Mouse (Mus musculus) lung, adult 10 weeks (tissue): ENCODE measurements around the gene Rgs3. TPM values are rescaled to one million over a fixed set of nuclear protein-coding genes. Genes with fewer than 3 reads are reported as not detected.

Experiments
- polyA plus RNA-seq: library from polyadenylated mRNA; stranded (reverse); fragments of 350-450 nt; fragmentation: Illumina TruSeq; extraction: RNeasy Lipid Tissue Mini Kit (QIAGEN cat#74804); gene quantifications from one replicate; pipeline ENCODE4 v1.2.3, GENCODE M21; 2014; ENCODE audit warnings: low read depth, low replicate concordance; ENCODE audit not compliant: insufficient read depth

The Rgs3 gene
- polyA plus RNA-seq: 37.7 TPM

DNA sequence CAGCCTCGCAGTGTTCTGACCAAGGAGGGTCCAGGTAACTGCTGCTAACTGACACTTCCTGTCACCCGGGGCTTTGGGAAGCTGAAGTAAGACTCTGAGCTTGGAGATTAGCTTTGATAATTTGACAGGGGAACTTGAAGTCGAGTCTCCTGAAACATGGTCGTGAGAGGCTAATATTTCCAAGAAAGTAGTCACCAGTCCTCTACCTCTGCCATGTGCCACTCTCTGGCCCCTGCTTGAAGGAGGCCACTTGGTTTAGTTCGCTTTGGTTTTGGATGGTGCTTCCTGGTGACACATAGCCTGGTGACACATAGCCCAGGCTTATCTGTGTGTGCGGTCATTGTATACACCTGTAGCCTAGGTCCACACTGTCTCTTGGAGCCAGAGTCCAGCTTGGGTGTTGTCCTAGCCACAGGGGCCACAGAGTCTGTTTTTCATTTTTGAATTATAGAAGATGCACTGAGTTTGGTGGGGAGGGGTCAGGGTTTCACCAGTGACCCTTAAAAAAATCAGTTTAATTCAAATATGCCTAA lies at the start of gene Rgs3:
Rgs3 (plus strand) TSS at position 51 of the 533 bp plus-strand sequence.

DNA sequence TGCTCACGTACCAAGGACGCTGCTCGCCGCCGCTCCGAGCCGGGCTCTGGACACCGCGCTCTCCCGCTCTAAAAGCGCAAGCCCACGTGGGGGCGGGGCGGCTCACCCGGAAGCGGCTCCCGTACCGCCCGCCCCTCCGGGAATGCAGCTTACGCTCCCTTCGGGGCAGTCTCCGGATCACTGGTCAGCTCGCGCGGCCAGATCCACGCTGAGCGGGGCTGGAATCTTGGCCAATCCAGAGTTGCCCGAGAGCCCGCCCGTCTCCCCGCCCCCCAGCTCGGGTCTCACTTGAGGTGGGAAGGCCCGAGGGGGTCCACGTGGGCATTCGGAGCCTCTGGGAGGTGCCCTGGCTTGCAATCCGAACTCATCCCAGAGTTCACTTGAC lies 39.8 kb upstream of the Rgs3 start, which contains the start of gene Alad:
Alad (minus strand) TSS at position 70 of the 385 bp plus-strand sequence.

DNA sequence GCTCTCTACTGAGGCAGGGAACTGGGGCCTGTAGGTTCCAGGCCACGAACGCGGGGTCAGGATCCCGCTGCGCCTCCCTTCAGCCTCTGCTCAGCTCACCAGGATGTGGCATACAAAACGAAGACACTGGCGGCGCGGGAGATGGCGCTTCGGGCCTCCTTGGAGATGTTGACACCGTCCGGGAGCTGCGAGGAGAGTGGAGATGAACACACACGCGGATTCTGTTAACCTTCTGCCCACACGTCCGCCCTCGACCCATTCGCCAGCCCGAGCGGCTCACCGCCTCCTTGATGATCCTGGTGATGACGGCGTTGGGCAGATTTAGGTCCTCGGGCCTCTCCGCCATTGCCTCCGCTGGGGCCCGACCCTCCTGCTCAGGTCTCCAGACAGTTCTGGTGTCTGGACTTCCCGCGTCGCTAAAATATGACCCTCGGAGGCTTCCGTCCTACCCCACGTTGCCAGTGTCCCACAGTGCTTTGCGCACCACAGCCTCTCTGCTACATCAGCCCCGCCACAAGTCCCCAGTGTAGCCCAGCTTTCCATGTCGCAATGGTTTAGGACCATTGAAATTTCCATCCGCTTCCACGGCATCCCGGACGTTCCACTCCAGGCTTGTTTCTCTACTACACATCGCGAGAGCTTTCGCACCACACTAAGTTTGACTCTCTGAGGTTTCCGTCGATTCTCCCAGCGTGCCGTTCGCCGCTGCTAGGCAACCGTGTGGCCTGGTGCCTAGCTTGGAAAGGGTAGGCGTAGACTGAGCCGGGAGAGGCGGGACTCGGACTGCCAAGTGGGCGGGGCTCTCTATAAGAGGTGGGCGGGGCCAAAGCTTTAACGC lies 34.8 kb upstream of the Rgs3 start, which contains the start of the genes Pole3 and 4933430I17Rik:
Pole3 (minus strand) TSS at position 418 of the 838 bp plus-strand sequence.
4933430I17Rik (plus strand) TSS at position 719 of the 838 bp plus-strand sequence.

Other genes starting within 250 kb of the Rgs3 start
- gene Fkbp15, start 199.3 kb upstream of the Rgs3 start, polyA plus RNA-seq: 19.1 TPM
- 30.8 TPM for gene Slc31a1, start 199.1 kb upstream of the Rgs3 start, polyA plus RNA-seq
- gene Cdc26, start 151.2 kb upstream of the Rgs3 start, polyA plus RNA-seq: 70.6 TPM
- gene Prpf4, start 151.1 kb upstream of the Rgs3 start, polyA plus RNA-seq: 5.6 TPM
- gene Rnf183, start 124.6 kb upstream of the Rgs3 start, polyA plus RNA-seq: not detected
- 3.5 TPM for gene Wdr31, start 89.0 kb upstream of the Rgs3 start, polyA plus RNA-seq
- gene Bspry, start 79.8 kb upstream of the Rgs3 start, polyA plus RNA-seq: 11.4 TPM
- 9.1 TPM for gene Hdhd3, start 56.4 kb upstream of the Rgs3 start, polyA plus RNA-seq
- 57.1 TPM for gene Alad, start 39.9 kb upstream of the Rgs3 start, polyA plus RNA-seq
- gene Pole3, start 34.8 kb upstream of the Rgs3 start, polyA plus RNA-seq: 31.4 TPM
- not detected for gene 4933430I17Rik, start 34.5 kb upstream of the Rgs3 start, polyA plus RNA-seq